Mouse (Mus musculus) midbrain, embryonic 11.5 days (tissue): ENCODE measurements around the gene Msh3. TPM values are rescaled to one million over a fixed set of nuclear protein-coding genes. Genes with fewer than 3 reads are reported as not detected.

Source experiments
- ATAC-seq: fragments of 200-750 bp; cut with Nextera tagmentation; 2 replicates; pipeline ENCODE4 v1.8.0; 2017; ENCODE audit warnings: moderate TSS enrichment, moderate library complexity; ENCODE audit not compliant: low FRiP score
- DNase-seq: peaks from one replicate; pipeline ENCODE4 v3.0.0; 2015; ENCODE audit warnings: low spot score; ENCODE audit errors: missing footprints
- H3K27ac ChIP-seq: fragments of 300-500 bp; sonication (generic); 2 replicates; pipeline ENCODE4 v1.5.1; 2014; ENCODE audit warnings: low read depth, low read length
- H3K27me3 ChIP-seq: fragments of 300-500 bp; sonication (generic); 2 replicates; pipeline ENCODE4 v1.6.1; 2014; ENCODE audit warnings: mild to moderate bottlenecking, low read length, moderate library complexity, mixed read lengths; ENCODE audit not compliant: control insufficient read depth, insufficient read depth
- H3K36me3 ChIP-seq: fragments of 300-500 bp; sonication (generic); 2 replicates; pipeline ENCODE4 v1.6.1; 2014; ENCODE audit warnings: mild to moderate bottlenecking, low read length, moderate library complexity, mixed read lengths; ENCODE audit not compliant: control insufficient read depth, insufficient read depth
- H3K4me1 ChIP-seq: fragments of 300-500 bp; sonication (generic); 2 replicates; pipeline ENCODE4 v1.6.1; 2014; ENCODE audit warnings: low read length; ENCODE audit not compliant: control insufficient read depth, insufficient read depth
- H3K4me2 ChIP-seq: fragments of 300-500 bp; sonication (generic); 2 replicates; pipeline ENCODE4 v1.6.1; 2014; ENCODE audit warnings: mild to moderate bottlenecking, moderate library complexity
- H3K4me3 ChIP-seq: fragments of 300-500 bp; sonication (generic); 2 replicates; pipeline ENCODE4 v1.5.1; 2014; ENCODE audit warnings: low read depth, low read length
- H3K9ac ChIP-seq: fragments of 300-500 bp; sonication (generic); 2 replicates; pipeline ENCODE4 v1.6.1; 2014; ENCODE audit warnings: low read length
- H3K9me3 ChIP-seq: fragments of 300-500 bp; sonication (generic); 2 replicates; pipeline ENCODE4 v1.6.1; 2016; ENCODE audit warnings: low read length; ENCODE audit not compliant: control insufficient read depth
- WGBS: fragments of 180-500 bp; shearing (Covaris S2); extraction: QIAGEN DNeasy Blood & Tissue Kit; methylation state at CpG from one replicate; pipeline ENCODE4 v1.1.7; 2014; 5-methylcytosine and 5-hydroxymethylcytosine counted together
- polyA plus RNA-seq: library from polyadenylated mRNA; unstranded; fragments of >200 nt; fragmentation: Nextera tagmentation; extraction: Ambion mirVana; gene quantifications from 2 replicates; pipeline ENCODE4 v1.2.1, GENCODE M21; 2014

Msh3 gene
- polyA plus RNA-seq, 1 experiment from 2014 or later = 35.3 TPM

- Histone ChIP-seq H3K27ac (no peak overlapping the region), H3K36me3 (no peaks in the 10 kb centered on the region), H3K4me2 (no peak overlapping the region), H3K9me3 (no peaks in the 10 kb centered on the region), H3K4me3 (no peak overlapping the region), H3K9ac (no peak overlapping the region), H3K4me1 (no peaks in the 10 kb centered on the region), H3K27me3 (no peaks in the 10 kb centered on the region)
- WGBS = 86% methylated on average over 4 of the region's 4 CpGs
- ATAC-seq (no peak), DNase-seq (no peak)
Measured at GRCm38 (mm10) chr13:92291605-92292004, 63.2 kb downstream of the Msh3 start.

GRCm38 (mm10) chr13:92277027-92277426 is 77.8 kb downstream of the Msh3 start:
- ATAC-seq = no peak
- H3K4me2 ChIP-seq = no peak overlapping the region
- H3K4me1 ChIP-seq = no peaks in the 10 kb centered on the region
- no peaks in the 10 kb centered on the region for H3K36me3 ChIP-seq
- H3K27me3 ChIP-seq = no peaks in the 10 kb centered on the region
- no peak overlapping the region for H3K4me3 ChIP-seq
- H3K27ac ChIP-seq = no peak overlapping the region
- DNase-seq = no peak
- no peak overlapping the region for H3K9ac ChIP-seq
- no peaks in the 10 kb centered on the region for H3K9me3 ChIP-seq
- 85% methylated on average over 2 of the region's 2 CpGs for WGBS

- H3K4me1 ChIP-seq = no peaks in the 10 kb centered on the region
- H3K27ac ChIP-seq = no peak overlapping the region
- no peak overlapping the region for H3K4me3 ChIP-seq
- 93% methylated on average over 9 of the region's 9 CpGs for WGBS
- H3K4me2 ChIP-seq = no peak overlapping the region
- H3K27me3 ChIP-seq = no peaks in the 10 kb centered on the region
- no peak for ATAC-seq
- H3K36me3 ChIP-seq = no peaks in the 10 kb centered on the region
- no peak overlapping the region for H3K9ac ChIP-seq
- DNase-seq = no peak
- no peaks in the 10 kb centered on the region for H3K9me3 ChIP-seq
Measured at GRCm38 (mm10) chr13:92275292-92275691, 79.5 kb downstream of the Msh3 start.

DNA sequence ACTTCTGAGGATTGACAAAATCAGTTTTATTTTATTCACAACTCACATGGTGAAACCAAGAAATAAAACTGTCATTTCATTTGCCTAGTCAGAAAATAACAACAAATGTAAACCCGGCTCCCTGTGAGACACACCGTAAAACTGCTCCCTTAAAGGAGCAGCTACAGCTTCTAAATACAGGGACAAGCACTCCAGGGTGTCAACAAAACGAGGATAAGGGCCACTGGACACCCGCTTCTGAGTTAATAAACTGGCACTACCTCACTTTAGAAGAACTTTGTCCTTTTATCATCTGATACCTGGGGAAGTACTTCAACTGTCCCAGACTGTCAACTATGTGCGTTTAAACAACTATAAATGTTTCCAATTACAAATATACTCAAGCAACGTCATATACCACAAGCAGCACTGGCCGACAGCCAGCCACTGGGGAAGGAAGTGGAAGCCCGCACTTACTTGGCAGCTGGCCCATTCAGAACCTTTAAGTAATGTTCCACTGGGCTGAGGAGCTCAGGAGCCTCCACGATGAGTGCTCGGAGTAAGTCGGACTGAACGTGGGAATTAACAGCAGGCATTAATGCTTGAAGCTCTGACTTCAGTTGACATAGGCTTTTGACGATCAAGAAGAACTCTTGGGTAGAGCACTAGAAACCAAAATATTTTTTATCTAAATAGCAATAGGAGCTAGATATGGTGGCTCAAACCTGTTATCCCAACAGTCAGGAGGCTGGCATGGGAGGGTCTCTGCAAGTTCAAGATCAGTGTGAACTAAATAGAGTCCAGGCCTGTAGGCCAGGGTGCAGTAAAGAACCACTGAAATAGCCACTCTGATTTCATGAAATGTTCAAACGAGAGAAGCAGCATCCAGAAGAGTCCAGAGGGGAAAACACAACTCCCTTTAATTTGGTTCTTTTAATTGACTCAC is 80.3 kb downstream of the Msh3 start:
- Histone ChIP-seq H3K27ac (no peak overlapping the region), H3K4me3 (no peak overlapping the region), H3K27me3 (no peaks in the 10 kb centered on the region), H3K4me2 (no peak overlapping the region), H3K4me1 (no peaks in the 10 kb centered on the region), H3K9me3 (no peaks in the 10 kb centered on the region), H3K9ac (no peak overlapping the region), H3K36me3 (no peaks in the 10 kb centered on the region)
- 91% methylated on average over 14 of the region's 14 CpGs for WGBS
- DNase-seq (no peak), ATAC-seq (no peak)

GRCm38 (mm10) chr13:92267076-92267475 is 87.7 kb downstream of the Msh3 start:
- no peaks in the 10 kb centered on the region for H3K36me3 ChIP-seq
- H3K4me2 ChIP-seq = no peak overlapping the region
- no peak overlapping the region for H3K4me3 ChIP-seq
- ATAC-seq (no peak), DNase-seq (no peak)
- WGBS = 90% methylated on average over 3 of the region's 3 CpGs
- no peak overlapping the region for H3K27ac ChIP-seq
- no peaks in the 10 kb centered on the region for H3K4me1 ChIP-seq
- no peaks in the 10 kb centered on the region for H3K27me3 ChIP-seq
- H3K9me3 ChIP-seq = no peaks in the 10 kb centered on the region
- H3K9ac ChIP-seq = no peak overlapping the region

DNA sequence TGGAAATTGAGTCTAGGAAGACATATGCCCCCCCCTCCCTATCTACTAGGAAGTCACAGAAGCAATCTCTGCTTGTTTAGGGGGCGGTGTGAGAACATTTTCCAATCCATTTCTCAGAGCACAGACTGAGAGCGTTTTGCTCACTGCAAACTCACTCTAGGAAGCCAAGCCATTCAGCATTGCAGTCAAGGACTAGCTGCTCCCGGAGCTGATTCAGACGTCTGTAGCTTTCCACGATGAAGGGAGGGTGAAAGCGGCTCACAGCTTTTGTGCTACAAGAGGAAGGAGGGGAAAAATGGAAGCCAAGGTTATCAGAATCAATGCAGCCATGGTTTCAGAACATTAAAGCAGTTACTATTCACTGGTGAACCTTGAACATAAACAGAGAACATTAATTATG is 91.2 kb downstream of the Msh3 start:
- DNase-seq = no peak
- Histone ChIP-seq H3K36me3 (no peaks in the 10 kb centered on the region), H3K9ac (no peak overlapping the region), H3K4me1 (no peaks in the 10 kb centered on the region), H3K4me2 (no peak overlapping the region), H3K4me3 (no peak overlapping the region), H3K27ac (no peak overlapping the region), H3K27me3 (no peaks in the 10 kb centered on the region), H3K9me3 (no peaks in the 10 kb centered on the region)
- no peak for ATAC-seq
- 94% methylated on average over 6 of the region's 6 CpGs for WGBS

DNA sequence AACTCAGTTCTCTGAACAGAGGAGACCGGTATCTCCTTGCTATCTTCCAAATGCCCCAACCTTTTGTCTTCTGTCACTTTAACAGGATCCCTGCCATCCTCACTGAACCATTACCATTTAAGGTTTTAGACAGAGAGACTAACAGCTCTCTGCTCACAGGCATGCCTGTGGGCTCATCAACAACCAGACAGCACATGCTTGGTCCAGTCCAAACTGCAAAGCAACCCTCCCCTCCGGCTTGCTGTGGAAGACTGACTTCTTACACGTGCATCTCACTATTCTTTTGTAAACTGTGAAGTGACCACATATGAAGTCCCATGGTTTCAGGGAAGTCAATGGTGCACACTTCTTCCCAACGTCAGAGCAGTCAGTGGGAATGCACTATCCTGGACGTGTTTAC is 93.5 kb downstream of the Msh3 start:
- H3K9ac ChIP-seq = no peak overlapping the region
- H3K9me3 ChIP-seq = no peaks in the 10 kb centered on the region
- H3K27ac ChIP-seq = no peak overlapping the region
- 89% methylated on average over 5 of the region's 5 CpGs for WGBS
- no peaks in the 10 kb centered on the region for H3K27me3 ChIP-seq
- no peaks in the 10 kb centered on the region for H3K36me3 ChIP-seq
- no peaks in the 10 kb centered on the region for H3K4me1 ChIP-seq
- no peak overlapping the region for H3K4me2 ChIP-seq
- DNase-seq (no peak), ATAC-seq (no peak)
- no peak overlapping the region for H3K4me3 ChIP-seq

DNA sequence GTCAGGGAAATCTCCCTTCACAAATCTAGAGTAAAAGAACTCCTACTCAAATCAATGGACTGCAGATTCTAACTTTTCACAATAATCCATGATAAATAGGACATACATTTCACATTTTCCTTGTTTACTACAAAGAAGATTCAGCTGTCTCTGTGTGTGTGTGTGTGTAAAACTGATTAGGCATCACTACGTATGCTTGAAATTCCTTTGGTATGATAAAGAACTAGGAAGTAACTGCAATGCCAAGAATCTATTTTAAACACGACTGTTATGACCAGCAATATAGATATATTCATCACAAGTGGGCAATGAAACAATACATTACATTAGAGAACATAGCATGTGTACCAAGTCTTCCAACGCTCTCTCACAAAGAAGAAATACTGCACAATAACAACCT is 99.3 kb downstream of the Msh3 start:
- no peak for ATAC-seq
- no peaks in the 10 kb centered on the region for H3K27me3 ChIP-seq
- H3K9ac ChIP-seq = no peak overlapping the region
- no peak for DNase-seq
- H3K4me3 ChIP-seq = no peak overlapping the region
- no peaks in the 10 kb centered on the region for H3K4me1 ChIP-seq
- no peak overlapping the region for H3K4me2 ChIP-seq
- 83% methylated on average over 3 of the region's 3 CpGs for WGBS
- H3K27ac ChIP-seq = no peak overlapping the region
- no peaks in the 10 kb centered on the region for H3K36me3 ChIP-seq
- H3K9me3 ChIP-seq = no peaks in the 10 kb centered on the region

- no peak overlapping the region for H3K27ac ChIP-seq
- H3K9ac ChIP-seq = no peak overlapping the region
- ATAC-seq (no peak), DNase-seq (no peak)
- H3K4me3 ChIP-seq = no peak overlapping the region
- H3K4me2 ChIP-seq = no peak overlapping the region
- H3K4me1 ChIP-seq = no peaks in the 10 kb centered on the region
- 95% methylated on average over 5 of the region's 5 CpGs for WGBS
- H3K9me3 ChIP-seq = no peaks in the 10 kb centered on the region
- no peaks in the 10 kb centered on the region for H3K36me3 ChIP-seq
- no peaks in the 10 kb centered on the region for H3K27me3 ChIP-seq
Measured at GRCm38 (mm10) chr13:92253850-92254249, 101.0 kb downstream of the Msh3 start.
